Mouse (Mus musculus) liver, embryonic 13.5 days (tissue): ENCODE measurements at regions not wholly inside any gene's neighbourhood (a gene's known extent, or its start where the extent isn't known, plus 50 kb on each side); places are given as distances from the start of the nearest gene placed in this dataset.

ENCODE experiments used
- ATAC-seq: fragments of 200-750 bp; cut with Nextera tagmentation; 2 replicates; pipeline ENCODE4 v1.8.0; 2017; ENCODE audit warnings: low read depth, mild to moderate bottlenecking, moderate number of reproducible peaks, moderate library complexity
- DNase-seq: peaks from one replicate; pipeline ENCODE4 v3.0.0; 2022
- H3K27ac ChIP-seq: fragments of 300-500 bp; sonication (generic); 2 replicates; pipeline ENCODE4 v1.5.1; 2015; ENCODE audit warnings: moderate library complexity, mild to moderate bottlenecking, inconsistent platforms
- H3K27me3 ChIP-seq: fragments of 300-500 bp; sonication (generic); 2 replicates; pipeline ENCODE4 v1.6.1; 2015; ENCODE audit warnings: mild to moderate bottlenecking, inconsistent platforms
- H3K36me3 ChIP-seq: fragments of 300-500 bp; sonication (generic); 2 replicates; pipeline ENCODE4 v1.6.1; 2015; ENCODE audit warnings: mild to moderate bottlenecking, inconsistent platforms
- H3K4me1 ChIP-seq: fragments of 300-500 bp; sonication (generic); replicated peaks from 2 replicates; pipeline ENCODE4 v1.6.1; 2015; ENCODE audit warnings: inconsistent platforms
- H3K4me2 ChIP-seq: fragments of 300-500 bp; sonication (generic); 2 replicates; pipeline ENCODE4 v1.6.1; 2015; ENCODE audit warnings: inconsistent platforms, mild to moderate bottlenecking, moderate library complexity
- H3K4me3 ChIP-seq: fragments of 300-500 bp; sonication (generic); replicated peaks from 2 replicates; pipeline ENCODE4 v1.5.1; 2015; ENCODE audit warnings: mild to moderate bottlenecking, inconsistent platforms
- H3K9ac ChIP-seq: fragments of 300-500 bp; sonication (generic); 2 replicates; pipeline ENCODE4 v1.6.1; 2015; ENCODE audit warnings: mild to moderate bottlenecking, inconsistent platforms
- H3K9me3 ChIP-seq: fragments of 300-500 bp; sonication (generic); replicated peaks from 2 replicates; pipeline ENCODE4 v1.6.1; 2016; ENCODE audit warnings: inconsistent platforms
- WGBS: fragments of 180-500 bp; shearing (Covaris S2); methylation state at CpG from one replicate; pipeline ENCODE4 v1.1.7; 2015; ENCODE audit not compliant: insufficient replicate concordance; 5-methylcytosine and 5-hydroxymethylcytosine counted together

DNA sequence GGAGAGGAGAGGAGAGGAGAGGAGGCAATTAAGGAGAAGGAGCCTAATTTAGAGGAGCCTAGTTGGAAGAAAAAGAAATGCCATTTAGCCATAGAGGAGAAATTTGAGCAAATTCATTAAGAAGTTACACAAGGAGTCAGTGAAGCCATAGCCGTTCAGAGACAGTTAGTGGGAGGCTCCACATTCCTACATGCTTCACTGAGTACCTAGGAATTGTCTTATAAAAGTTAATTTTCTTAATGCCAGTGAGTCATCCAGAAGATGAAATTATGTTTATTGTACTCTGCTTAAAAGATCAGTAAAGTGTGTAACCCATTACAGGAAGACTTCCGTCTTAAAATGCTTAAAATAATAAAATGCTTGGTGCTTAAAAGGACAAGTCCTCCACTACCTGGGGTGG, 1453.5 kb upstream of the Lrrc6 start:
- no peak for ATAC-seq

DNA sequence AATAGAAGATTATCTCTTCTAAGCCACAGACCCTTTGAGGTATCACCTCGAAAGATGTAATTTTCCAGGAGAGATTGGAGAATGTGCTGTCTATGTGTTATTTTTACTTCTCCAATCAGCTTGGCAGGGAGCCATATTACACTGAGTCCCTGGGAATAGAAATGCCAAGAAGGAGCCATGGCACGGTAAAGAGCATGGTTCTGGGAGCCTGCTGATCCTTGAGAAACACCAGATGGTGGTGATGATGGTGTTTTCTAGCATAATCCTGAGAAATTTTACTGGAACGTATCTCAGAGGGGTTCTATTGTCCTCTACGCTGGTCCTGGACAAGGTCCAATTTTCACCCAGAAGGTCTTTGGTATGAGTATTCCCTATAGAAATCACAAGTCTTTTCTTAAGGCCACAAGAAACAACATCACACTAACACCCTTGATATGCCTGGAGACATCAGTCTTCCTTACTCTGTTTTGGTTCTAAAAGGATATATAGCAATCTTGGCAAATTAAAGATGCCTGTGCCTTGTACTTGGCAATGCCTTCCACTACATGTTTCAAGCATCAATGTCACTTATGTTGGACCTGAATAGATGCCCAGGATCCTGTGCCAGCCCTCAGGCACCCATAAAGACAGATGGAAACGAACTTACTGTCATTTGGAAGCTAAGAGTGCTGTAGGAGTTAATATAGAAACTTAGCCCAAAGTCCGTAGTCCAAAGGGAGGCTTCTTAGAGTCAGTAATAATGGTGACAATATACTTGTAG, 1449.8 kb upstream of the Lrrc6 start:
- no peaks in the 10 kb centered on the region for H3K27me3 ChIP-seq
- no peak overlapping the region for H3K4me3 ChIP-seq
- ATAC-seq (no peak), DNase-seq (no peak)
- no peaks in the 10 kb centered on the region for H3K9me3 ChIP-seq
- H3K36me3 ChIP-seq, result no peaks in the 10 kb centered on the region
- H3K4me1 ChIP-seq, result no peaks in the 10 kb centered on the region
- H3K4me2 ChIP-seq, result no peak overlapping the region
- no peak overlapping the region for H3K9ac ChIP-seq
- no peak overlapping the region for H3K27ac ChIP-seq
- 57% methylated on average over 6 of the region's 6 CpGs for WGBS

More for the DNA sequence above, 1453.5 kb upstream of the Lrrc6 start:
- H3K27ac ChIP-seq, result no peak overlapping the region
- H3K36me3 ChIP-seq, result no peaks in the 10 kb centered on the region
- no peaks in the 10 kb centered on the region for H3K4me1 ChIP-seq
- no peaks in the 10 kb centered on the region for H3K9me3 ChIP-seq
- H3K27me3 ChIP-seq, result no peaks in the 10 kb centered on the region
- H3K4me2 ChIP-seq, result no peak overlapping the region
- DNase-seq, result no peak
- H3K4me3 ChIP-seq, result no peak overlapping the region
- 50% methylated on average over 2 of the region's 2 CpGs for WGBS
- no peak overlapping the region for H3K9ac ChIP-seq

DNA sequence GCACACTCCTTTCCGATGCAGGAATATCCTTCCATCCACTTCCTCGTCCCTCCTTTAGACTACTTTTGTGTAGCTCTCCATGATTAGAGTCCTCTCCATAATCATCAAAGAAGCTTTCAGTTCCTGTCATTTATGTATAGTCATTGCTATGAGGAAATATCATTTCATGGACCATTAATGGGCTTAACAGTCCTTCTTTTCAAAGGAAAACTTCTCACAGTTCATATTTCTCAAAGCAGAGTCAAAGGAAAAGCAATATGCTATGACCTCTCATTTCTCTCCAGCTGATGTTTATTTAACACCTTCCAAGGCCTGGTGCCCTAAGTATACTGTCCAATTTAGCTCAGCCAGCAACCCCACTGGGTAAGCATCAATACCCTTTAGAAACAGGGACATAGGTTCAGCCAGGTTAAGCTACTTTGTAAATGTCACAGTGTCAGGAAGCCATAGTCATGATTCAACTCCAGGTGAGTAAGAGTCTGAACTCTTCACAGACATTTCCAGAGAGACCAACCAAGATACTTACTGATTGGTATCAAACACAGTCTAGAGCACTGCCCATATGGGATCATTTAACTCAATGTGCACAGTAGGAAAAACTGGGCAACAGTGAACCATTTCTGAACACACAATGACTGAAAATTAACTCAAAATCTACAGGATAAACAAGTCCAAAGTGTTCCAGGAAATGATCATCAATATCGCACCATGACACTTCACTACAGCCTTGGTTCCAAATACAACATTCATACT, 1443.8 kb upstream of the Lrrc6 start:
- Histone ChIP-seq H3K4me1 (no peaks in the 10 kb centered on the region), H3K36me3 (no peaks in the 10 kb centered on the region), H3K9ac (no peak overlapping the region), H3K4me2 (no peak overlapping the region), H3K27ac (no peak overlapping the region), H3K27me3 (no peaks in the 10 kb centered on the region), H3K4me3 (no peak overlapping the region), H3K9me3 (no peaks in the 10 kb centered on the region)
- WGBS, result 67% methylated on average over 3 of the region's 3 CpGs
- ATAC-seq (no peak), DNase-seq (no peak)

DNA sequence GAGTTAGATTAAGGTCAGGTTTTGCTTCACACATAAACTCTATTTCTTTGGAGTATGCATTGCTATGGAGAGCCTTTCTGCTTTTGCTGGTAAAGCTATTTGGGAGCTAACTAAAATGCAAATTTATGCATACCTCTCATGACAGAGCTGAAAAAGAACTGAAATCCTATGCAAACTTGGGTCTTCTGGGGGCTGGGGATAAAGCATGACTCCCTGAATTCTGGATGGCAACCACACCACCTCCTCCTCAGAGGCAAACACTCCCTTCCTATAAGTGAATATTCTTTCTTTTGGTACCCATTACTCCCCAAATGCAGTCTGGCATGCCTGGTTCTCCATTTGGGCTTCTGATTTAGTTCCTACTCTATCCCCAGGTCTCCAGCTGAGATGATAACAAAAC, 1442.3 kb upstream of the Lrrc6 start:
- Histone ChIP-seq H3K4me1 (no peaks in the 10 kb centered on the region), H3K4me3 (no peak overlapping the region), H3K4me2 (no peak overlapping the region), H3K27ac (no peak overlapping the region), H3K27me3 (no peaks in the 10 kb centered on the region), H3K36me3 (no peaks in the 10 kb centered on the region), H3K9me3 (no peaks in the 10 kb centered on the region), H3K9ac (no peak overlapping the region)
- DNase-seq, result no peak
- no peak for ATAC-seq

DNA sequence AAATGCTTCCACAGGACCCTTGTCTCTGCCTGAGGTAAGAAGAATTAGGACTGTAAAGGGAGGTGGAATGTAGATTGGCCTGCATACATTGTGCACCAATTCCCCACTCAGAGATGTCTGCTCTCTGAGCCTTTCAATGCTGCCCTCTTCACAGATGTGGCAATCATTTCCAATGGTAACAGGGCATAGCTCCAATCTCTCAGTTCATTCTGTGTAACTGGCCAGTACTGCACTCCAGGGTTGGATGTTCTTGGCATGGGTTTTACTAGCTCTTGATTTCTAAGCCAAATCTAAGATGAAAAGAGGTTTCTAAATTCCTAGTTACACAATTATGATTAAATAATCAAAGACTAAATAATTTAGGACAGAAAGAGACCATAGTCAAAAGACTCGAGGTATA, 1439.8 kb upstream of the Lrrc6 start:
- H3K36me3 ChIP-seq, result no peaks in the 10 kb centered on the region
- H3K27me3 ChIP-seq, result no peaks in the 10 kb centered on the region
- H3K4me1 ChIP-seq, result no peaks in the 10 kb centered on the region
- H3K9me3 ChIP-seq, result no peaks in the 10 kb centered on the region
- H3K4me2 ChIP-seq, result no peak overlapping the region
- no peak overlapping the region for H3K4me3 ChIP-seq
- H3K9ac ChIP-seq, result no peak overlapping the region
- H3K27ac ChIP-seq, result no peak overlapping the region
- WGBS, result 46% methylated on average over 1 of the region's 1 CpGs
- DNase-seq, result no peak
- ATAC-seq, result no peak

DNA sequence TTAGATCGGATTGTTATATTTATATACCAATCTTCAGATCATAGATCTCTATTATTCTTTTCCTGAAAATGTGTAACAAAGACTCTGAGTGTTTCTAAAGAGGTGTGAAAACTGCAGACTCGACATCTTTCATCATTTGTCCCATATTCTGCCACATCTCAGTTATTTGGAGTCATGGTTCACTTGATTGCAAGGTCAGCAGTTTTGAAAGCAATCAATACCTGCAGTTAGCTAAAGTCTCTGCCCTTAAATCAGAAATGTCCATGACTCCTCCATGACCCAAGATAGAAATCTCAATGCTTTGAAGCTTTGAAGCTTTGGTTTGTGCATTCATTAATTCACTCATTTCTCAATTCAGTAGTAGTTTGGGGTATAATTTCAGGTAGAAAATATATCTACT, 1424.2 kb upstream of the Lrrc6 start:
- no peaks in the 10 kb centered on the region for H3K9me3 ChIP-seq
- ATAC-seq (no peak), DNase-seq (no peak)
- H3K4me3 ChIP-seq, result no peak overlapping the region
- no peaks in the 10 kb centered on the region for H3K27me3 ChIP-seq
- H3K4me1 ChIP-seq, result no peaks in the 10 kb centered on the region
- H3K4me2 ChIP-seq, result no peak overlapping the region
- 34% methylated on average over 2 of the region's 2 CpGs for WGBS
- no peak overlapping the region for H3K27ac ChIP-seq
- no peaks in the 10 kb centered on the region for H3K36me3 ChIP-seq
- H3K9ac ChIP-seq, result no peak overlapping the region

DNA sequence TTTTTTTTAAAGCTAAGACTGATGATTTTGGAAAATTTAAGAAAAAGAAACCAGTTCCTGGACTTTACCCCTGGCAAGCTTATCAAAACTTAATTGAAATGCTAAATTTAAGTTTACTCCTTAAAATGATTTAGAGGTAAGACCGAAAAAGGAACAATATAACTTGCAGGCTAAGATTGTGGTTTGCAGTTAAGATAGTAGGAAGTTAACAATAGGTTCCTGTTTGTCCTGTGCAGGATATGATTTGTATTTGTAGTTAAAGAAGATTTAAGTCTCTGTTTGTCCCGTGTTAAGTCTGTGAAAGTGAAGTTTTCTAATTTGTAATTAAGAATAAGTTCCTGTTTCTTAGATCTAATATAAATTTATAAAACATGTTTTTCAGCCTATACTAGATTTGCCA, 1406.3 kb upstream of the Lrrc6 start:
- no peaks in the 10 kb centered on the region for H3K4me1 ChIP-seq

DNA sequence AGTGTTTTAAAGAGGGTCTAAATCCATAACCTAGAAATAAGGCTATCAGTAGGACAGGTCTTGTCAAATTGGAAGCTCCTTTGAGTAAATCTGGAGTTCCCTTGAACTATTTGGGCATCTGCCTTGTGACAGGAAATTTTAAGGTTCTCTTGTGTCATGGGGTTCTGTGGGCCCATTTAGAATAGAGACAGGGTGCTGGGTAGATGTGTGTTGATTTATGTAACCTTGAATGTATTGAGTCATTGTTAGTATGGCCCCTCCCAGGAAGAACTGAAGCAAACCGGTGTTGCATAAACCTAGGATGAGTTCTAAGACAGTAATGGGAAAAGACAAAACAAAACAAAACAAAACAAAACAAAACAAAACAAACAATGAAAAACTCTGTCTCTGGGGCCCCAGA, 1404.6 kb upstream of the Lrrc6 start:
- Histone ChIP-seq H3K4me1 (no peaks in the 10 kb centered on the region), H3K4me3 (no peak overlapping the region), H3K9me3 (no peaks in the 10 kb centered on the region), H3K36me3 (no peaks in the 10 kb centered on the region), H3K4me2 (no peak overlapping the region), H3K9ac (no peak overlapping the region), H3K27me3 (no peaks in the 10 kb centered on the region), H3K27ac (no peak overlapping the region)
- DNase-seq, result no peak
- ATAC-seq, result no peak
- WGBS, result 43% methylated on average over 1 of the region's 1 CpGs

More for the DNA sequence above, 1406.3 kb upstream of the Lrrc6 start:
- ATAC-seq (no peak), DNase-seq (no peak)
- WGBS, result 23% methylated on average over 2 of the region's 2 CpGs
- Histone ChIP-seq H3K27me3 (no peaks in the 10 kb centered on the region), H3K4me3 (no peak overlapping the region), H3K4me2 (no peak overlapping the region), H3K9me3 (no peaks in the 10 kb centered on the region), H3K9ac (no peak overlapping the region), H3K27ac (no peak overlapping the region), H3K36me3 (no peaks in the 10 kb centered on the region)

DNA sequence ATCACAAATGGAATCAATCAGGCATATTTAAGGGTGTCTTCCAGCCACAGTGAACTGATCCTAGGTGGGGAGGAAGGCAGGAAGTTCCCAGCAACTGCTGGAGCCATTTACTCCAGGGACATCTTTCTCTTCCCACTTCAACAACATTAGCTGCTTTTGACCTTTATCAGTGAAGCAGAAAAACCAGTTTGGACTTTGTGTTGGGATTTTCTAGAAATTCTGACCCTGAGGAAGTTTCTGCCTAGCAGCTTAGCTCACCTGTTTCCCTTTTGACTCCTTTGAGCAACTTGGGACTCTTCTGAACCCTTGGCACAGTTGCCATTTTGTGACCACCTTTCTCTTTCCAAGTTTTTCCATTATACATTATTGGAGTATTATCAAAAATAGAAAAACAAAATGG, 1403.9 kb upstream of the Lrrc6 start:
- Histone ChIP-seq H3K4me3 (no peak overlapping the region), H3K27me3 (no peaks in the 10 kb centered on the region), H3K4me2 (no peak overlapping the region), H3K27ac (no peak overlapping the region), H3K9ac (no peak overlapping the region), H3K4me1 (no peaks in the 10 kb centered on the region), H3K9me3 (no peaks in the 10 kb centered on the region), H3K36me3 (no peaks in the 10 kb centered on the region)
- ATAC-seq (no peak), DNase-seq (no peak)

DNA sequence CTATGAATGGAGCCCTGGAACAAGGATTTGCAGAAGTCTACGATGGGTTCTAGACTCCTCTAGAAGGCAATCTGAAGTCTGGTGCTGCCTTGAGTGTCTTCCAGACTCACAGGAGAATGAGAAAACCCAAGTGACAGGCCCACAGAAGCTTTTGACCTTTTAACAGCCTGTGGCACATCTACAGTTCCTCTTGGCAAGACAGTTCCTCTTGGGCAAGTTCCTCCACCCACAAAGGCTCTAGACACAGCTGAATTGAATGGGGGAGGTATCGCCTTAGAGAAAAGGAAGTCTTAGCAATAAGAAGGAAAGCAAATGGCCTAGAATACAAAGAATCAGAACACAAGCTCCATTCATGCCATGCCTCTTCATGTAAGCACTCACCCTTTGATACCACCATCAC, 1402.3 kb upstream of the Lrrc6 start:
- Histone ChIP-seq H3K4me1 (no peaks in the 10 kb centered on the region), H3K27ac (no peak overlapping the region), H3K36me3 (no peaks in the 10 kb centered on the region), H3K9me3 (no peaks in the 10 kb centered on the region), H3K4me2 (no peak overlapping the region), H3K4me3 (no peak overlapping the region), H3K9ac (no peak overlapping the region), H3K27me3 (no peaks in the 10 kb centered on the region)
- WGBS, result 51% methylated on average over 2 of the region's 2 CpGs
- no peak for ATAC-seq
- no peak for DNase-seq

DNA sequence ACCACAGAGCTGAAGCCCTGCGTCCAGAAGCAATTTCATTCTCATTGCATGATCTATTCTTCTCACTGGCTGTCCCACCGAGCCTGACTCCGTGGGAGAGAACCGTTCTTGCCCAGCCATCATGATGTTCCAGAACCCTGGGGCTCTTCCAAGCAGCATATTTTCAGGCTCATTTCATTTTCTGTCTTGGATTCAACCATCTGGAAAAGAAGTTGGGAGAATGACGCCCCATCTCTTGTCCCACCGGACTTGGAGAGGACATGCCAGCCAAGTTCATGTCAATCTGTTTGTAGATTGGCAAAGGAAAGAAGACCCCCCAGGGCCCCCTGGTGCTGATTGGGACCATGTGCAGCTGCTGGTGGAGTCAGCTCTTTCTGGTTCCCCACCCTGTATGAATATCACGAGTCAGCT, 1400.5 kb upstream of the Lrrc6 start:
- H3K9me3 ChIP-seq, result no peaks in the 10 kb centered on the region
- ATAC-seq (no peak), DNase-seq (no peak)
- H3K36me3 ChIP-seq, result no peaks in the 10 kb centered on the region
- H3K4me3 ChIP-seq, result no peak overlapping the region
- H3K4me1 ChIP-seq, result no peaks in the 10 kb centered on the region
- no peak overlapping the region for H3K9ac ChIP-seq
- 64% methylated on average over 7 of the region's 7 CpGs for WGBS
- no peak overlapping the region for H3K27ac ChIP-seq
- H3K27me3 ChIP-seq, result no peaks in the 10 kb centered on the region
- H3K4me2 ChIP-seq, result no peak overlapping the region

DNA sequence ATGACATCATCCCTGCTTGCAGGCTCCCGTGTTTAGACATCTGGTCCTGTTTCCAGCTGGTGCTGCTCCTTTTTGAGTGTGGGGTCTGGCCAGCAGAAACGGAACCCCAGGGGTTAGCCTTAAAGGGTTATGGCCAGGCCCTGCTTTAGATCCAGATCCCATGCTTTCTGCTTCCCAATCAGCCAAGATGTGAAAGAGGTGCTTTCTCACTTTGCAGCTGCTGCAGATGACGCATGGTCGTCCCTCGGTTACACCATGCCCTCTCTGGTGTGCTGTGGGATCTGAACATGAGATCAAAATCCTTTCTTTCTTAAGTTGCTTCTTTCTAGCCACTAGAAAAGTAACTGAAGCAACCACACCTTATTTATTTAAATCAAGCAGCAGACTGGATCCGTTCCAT, 1399.1 kb upstream of the Lrrc6 start:
- Histone ChIP-seq H3K27me3 (no peaks in the 10 kb centered on the region), H3K9ac (no peak overlapping the region), H3K4me1 (no peaks in the 10 kb centered on the region), H3K27ac (no peak overlapping the region), H3K4me2 (no peak overlapping the region), H3K36me3 (no peaks in the 10 kb centered on the region), H3K9me3 (no peaks in the 10 kb centered on the region), H3K4me3 (no peak overlapping the region)
- no peak for DNase-seq
- 59% methylated on average over 6 of the region's 6 CpGs for WGBS
- no peak for ATAC-seq
